Mouse (Mus musculus): ENCODE results near the gene Lhx9.

GRCm38 (mm10) chr1:138849531-138850160, 1.3 kb upstream of the Lhx9 start:
- TF ChIP-seq CTCF (IDR thresholded peaks at IDR 0.05; ENCODE audit: extremely low read depth, insufficient read depth, low read length) (no peak), POLR2A (IDR thresholded peaks at IDR 0.05; ENCODE audit: extremely low read depth, insufficient read depth, low read length) (no peak)

All from cortical plate, adult 2 months (tissue).